Mouse (Mus musculus) leukemia stem cell, adult 10-12 weeks (primary cell): ENCODE data around the gene Prcc. TPM values are rescaled to one million over a fixed set of nuclear protein-coding genes. Genes with fewer than 3 reads are reported as not detected.

Experiments used
- polyA plus RNA-seq: library from polyadenylated mRNA; stranded (reverse); fragments of >175 nt; gene quantifications from 2 replicates; pipeline ENCODE4 v1.2.3, GENCODE M21; 2012; ENCODE audit warnings: low replicate concordance

Prcc gene
- 82.3 and 132 TPM in 2 replicates for polyA plus RNA-seq

GRCm38 (mm10) chr3:87885281-87886003 lies at the start of gene Prcc:
Gene Prcc (minus strand): TSS chr3:87885608.

DNA sequence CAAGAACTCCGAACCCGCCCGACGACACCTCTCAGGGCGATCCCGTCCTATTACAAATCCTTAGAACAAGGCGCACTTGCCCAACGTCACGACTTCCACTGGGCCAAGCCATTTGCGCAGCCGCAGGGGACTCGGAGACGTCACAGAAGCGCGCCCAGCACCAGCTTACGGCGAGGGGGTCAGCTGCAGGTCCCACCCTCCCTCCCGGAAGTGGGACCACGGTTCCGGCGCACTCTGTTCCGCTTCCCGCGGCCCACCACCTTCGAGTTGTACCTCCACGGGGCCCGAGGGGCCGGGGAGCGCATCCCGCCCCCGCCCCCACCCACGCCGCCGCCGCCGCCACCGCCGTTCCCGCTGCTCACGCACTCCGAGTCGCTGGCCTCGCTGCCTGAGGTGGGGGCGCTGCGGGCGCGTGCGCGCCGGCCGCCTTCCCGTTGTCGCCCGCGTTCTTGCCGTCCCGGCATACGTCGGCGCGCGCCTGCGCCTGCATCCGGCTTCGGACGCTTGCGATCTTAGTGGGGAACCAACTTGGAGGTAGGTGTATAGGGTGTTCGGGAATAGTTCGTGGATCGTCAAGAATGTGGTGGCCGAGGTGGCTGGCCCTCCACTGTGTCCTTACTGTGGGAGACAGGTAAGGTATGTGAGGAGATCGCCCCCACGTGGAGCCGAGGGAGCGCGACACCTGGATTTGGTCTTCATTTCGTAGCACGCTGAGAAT lies 44.8 kb upstream of the Prcc start, which contains the start of the genes Isg20l2 and Rrnad1:
Isg20l2 (plus strand) TSS at position 237 of the 718 bp plus-strand sequence.
Rrnad1 (minus strand) TSS at position 640 of the 718 bp plus-strand sequence.

DNA sequence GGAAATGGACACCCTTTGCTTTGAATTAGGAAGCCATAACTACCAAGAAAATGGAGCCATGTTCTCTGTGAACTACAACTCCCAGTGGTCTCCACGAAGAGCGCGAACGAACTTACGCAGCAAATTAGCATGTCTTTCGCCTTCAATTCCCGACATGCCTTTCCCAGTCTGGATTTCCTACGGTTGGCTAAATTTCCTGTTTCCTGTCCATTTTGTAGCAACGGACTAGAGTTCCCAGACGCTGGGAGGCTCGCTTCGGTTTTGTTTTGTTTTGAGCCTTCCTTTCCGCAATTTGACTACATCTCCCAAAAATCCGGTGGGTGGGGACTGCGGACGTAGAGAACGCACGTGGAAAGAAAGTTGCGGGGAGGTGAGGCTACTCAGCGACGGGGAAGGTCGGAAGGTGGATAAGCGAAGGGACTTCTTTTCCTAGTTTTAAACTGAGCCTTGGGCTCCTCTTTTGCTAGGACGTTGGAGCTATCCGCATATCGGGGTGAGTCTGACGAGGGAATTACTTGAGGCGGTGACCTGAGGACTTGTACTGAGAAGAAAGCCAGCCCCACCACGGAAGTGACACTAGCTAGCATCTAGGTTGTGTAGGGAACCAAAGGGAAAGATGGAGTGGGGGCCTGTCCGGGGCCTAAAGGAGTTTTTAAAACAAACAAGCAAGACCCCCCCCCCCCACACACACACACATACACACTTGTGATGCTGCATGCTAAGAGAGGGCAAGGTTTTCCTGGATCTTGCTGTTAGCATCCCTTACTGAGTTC lies 34.1 kb upstream of the Prcc start, which contains the start of gene Mrpl24:
Mrpl24 (plus strand) TSS at position 171 of the 773 bp plus-strand sequence.

DNA sequence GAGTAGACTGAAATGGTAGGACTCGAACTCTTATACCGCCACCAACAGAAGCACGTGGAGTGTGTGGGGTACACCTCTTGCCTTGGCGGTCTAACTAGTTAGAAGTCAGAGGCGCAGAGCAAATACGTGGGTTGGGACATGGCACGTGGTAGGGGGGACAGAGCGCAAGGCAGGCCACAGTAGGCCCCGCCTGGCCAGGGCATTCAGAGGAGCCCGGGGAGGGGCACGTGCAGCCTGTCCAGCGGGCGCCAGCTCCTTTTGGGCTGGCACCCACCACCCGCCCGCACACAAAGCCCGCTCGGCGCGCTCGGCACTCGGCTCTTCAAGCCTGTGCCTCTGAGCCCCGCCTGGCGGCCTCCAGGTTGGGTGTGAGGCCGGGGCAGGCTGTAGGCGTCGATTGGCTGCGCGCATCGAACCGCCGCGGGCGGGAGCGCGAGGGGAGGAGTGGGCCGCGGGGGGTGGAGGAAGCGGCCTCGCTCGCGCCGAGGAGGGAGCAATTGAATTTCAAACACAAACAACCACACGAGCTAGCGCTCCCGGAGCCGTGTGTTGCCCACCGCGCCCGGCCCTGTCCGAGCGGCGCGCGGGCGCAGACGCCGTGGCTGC lies 20.6 kb upstream of the Prcc start, which contains the start of gene Hdgf:
Hdgf (plus strand) TSS at position 442 of the 606 bp plus-strand sequence.

GRCm38 (mm10) chr3:87846650-87847110 lies 38.7 kb downstream of the Prcc start, which contains the start of gene Sh2d2a:
Gene Sh2d2a (plus strand): TSS chr3:87846755.

GRCm38 (mm10) chr3:87824206-87824605 lies 61.2 kb downstream of the Prcc start, which contains the start of gene Pear1:
Gene Pear1 (minus strand): TSS chr3:87824306.

Other genes starting within 250 kb of the Prcc start
- gene Lrrc71, start 137.0 kb downstream of the Prcc start, polyA plus RNA-seq: 2.1 TPM in 1 of 2 replicates, not detected in the other
- 0.07 TPM in 1 of 2 replicates, not detected in the other for gene Ntrk1, start 90.4 kb downstream of the Prcc start, polyA plus RNA-seq
- 0.07 and 0.25 TPM in 2 replicates for gene Insrr, start 88.7 kb downstream of the Prcc start, polyA plus RNA-seq
- 27.1 and 31.2 TPM in 2 replicates for gene Pear1, start 61.3 kb downstream of the Prcc start, polyA plus RNA-seq
- 5.7 and 12.1 TPM in 2 replicates for gene Sh2d2a, start 38.9 kb downstream of the Prcc start, polyA plus RNA-seq
- 767 and 952 TPM in 2 replicates for gene Hdgf, start 20.7 kb upstream of the Prcc start, polyA plus RNA-seq
- gene Mrpl24, start 33.9 kb upstream of the Prcc start, polyA plus RNA-seq: 3.9 and 12.2 TPM in 2 replicates
- gene Isg20l2, start 44.7 kb upstream of the Prcc start, polyA plus RNA-seq: 13.1 and 20.4 TPM in 2 replicates
- gene Rrnad1, start 45.1 kb upstream of the Prcc start, polyA plus RNA-seq: 8.5 and 26.9 TPM in 2 replicates
- gene Crabp2, start 63.1 kb upstream of the Prcc start, polyA plus RNA-seq: not detected in 2 replicates
- gene Nes, start 85.5 kb upstream of the Prcc start, polyA plus RNA-seq: 0.62 and 1.3 TPM in 2 replicates
- gene Bcan, start 114.6 kb upstream of the Prcc start, polyA plus RNA-seq: not detected in 2 replicates
- gene Hapln2, start 142.0 kb upstream of the Prcc start, polyA plus RNA-seq: not detected in 2 replicates
- gene Gpatch4, start 157.5 kb upstream of the Prcc start, polyA plus RNA-seq: 6.3 and 10.8 TPM in 2 replicates
- gene Naxe, start 172.9 kb upstream of the Prcc start, polyA plus RNA-seq: 12.6 and 22.1 TPM in 2 replicates
- not detected in 2 replicates for gene Ttc24, start 192.7 kb upstream of the Prcc start, polyA plus RNA-seq
- 5.7 and 16.2 TPM in 2 replicates for gene Iqgap3, start 196.4 kb upstream of the Prcc start, polyA plus RNA-seq